Mouse (Mus musculus): ENCODE measurements around the gene Atad1. TPM values are rescaled to one million over a fixed set of nuclear protein-coding genes. Genes with fewer than 3 reads are reported as not detected.
"Not testable (repeated sequence)": the region's sequence is repeated elsewhere in the genome, so short reads cannot be mapped to it uniquely, and the experiment has no call there.

Atad1 gene
- polyA plus RNA-seq, 1 experiment from 2014 or later = 25.3 TPM

DNA sequence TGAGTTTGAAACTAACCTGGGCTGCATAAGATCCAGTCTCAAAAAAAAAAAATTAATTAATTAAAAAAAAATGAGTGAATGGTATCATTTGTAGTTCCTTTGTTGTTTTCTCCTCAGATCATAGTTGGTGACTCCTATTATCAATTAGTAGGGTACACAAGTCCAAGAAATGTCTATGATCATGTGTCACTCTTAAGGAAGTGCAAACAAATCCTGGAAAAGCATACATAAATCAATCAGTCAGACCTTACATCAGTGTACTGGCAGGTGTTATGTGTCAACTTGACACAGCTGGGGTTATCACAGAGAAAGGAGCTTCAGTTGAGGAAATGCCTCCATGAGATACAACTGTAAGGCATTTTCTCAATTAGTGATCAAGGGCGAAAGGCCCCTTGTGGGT lies 71.8 kb downstream of the Atad1 start:
- H3K36me3 ChIP-seq; ATAC-seq (ENCODE audit: low read depth); H3K9ac ChIP-seq; H3K27ac ChIP-seq; H3K27me3 ChIP-seq; H3K9me3 ChIP-seq (replicated peaks); H3K4me2 ChIP-seq; H3K4me3 ChIP-seq (replicated peaks); DNase-seq; H3K4me1 ChIP-seq (replicated peaks): not testable (repeated sequence)
- 79% methylated on average over 1 of the region's 1 CpGs for WGBS (ENCODE audit: insufficient replicate concordance)

DNA sequence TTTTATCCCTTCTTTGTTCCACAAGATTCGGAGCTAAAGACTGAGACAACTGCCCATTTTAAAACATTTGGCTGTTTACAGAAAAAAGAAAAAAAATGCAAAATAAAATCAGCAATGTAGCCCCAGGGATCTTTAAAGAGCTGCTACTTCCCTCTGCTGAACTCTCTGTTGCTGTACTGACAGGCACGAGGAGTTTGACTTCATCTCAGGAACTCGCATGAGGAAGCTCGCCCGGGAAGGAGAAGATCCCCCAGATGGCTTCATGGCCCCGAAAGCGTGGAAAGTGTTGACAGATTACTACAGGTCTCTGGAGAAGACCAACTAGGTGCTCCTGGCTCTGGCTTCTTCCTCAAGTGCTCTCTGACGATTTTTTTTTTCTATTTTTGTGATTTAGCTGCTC lies 74.3 kb downstream of the Atad1 start:
- H3K27me3 ChIP-seq = no peaks in the 10 kb centered on the region
- no peak overlapping the region for H3K9ac ChIP-seq
- H3K36me3 ChIP-seq = no peaks in the 10 kb centered on the region
- ATAC-seq (ENCODE audit: low read depth) = no peak
- H3K4me2 ChIP-seq = no peak overlapping the region
- H3K4me3 ChIP-seq (replicated peaks) = no peak overlapping the region
- no peak overlapping the region for H3K27ac ChIP-seq
- no peaks in the 10 kb centered on the region for H3K9me3 ChIP-seq (replicated peaks)
- 65% methylated on average over 8 of the region's 8 CpGs for WGBS (ENCODE audit: insufficient replicate concordance)
- H3K4me1 ChIP-seq (replicated peaks) = no peaks in the 10 kb centered on the region
- no peak for DNase-seq

DNA sequence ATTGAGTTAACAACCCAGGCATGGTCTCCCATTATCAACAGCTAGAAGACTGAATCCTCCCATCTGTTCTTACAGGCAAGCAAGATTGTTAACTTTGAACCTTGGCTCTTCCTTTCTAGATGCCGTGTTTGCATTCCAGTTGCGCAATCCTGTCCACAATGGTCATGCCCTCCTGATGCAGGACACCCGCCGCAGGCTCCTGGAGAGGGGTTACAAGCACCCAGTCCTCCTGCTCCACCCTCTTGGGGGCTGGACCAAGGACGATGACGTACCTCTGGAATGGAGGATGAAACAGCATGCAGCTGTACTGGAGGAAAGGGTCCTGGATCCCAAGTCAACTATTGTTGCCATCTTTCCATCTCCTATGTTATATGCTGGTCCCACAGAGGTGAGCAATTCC lies 76.7 kb downstream of the Atad1 start:
- DNase-seq (no peak), ATAC-seq (ENCODE audit: low read depth) (peak; percentile 58)
- WGBS (ENCODE audit: insufficient replicate concordance) = 57% methylated on average over 6 of the region's 6 CpGs
- Histone ChIP-seq H3K36me3 (no peaks in the 10 kb centered on the region), H3K27ac (no peak overlapping the region), H3K4me2 (no peak overlapping the region), H3K4me1 (replicated peaks) (no peaks in the 10 kb centered on the region), H3K9me3 (replicated peaks) (no peaks in the 10 kb centered on the region), H3K9ac (no peak overlapping the region), H3K27me3 (no peaks in the 10 kb centered on the region), H3K4me3 (replicated peaks) (no peak overlapping the region)

DNA sequence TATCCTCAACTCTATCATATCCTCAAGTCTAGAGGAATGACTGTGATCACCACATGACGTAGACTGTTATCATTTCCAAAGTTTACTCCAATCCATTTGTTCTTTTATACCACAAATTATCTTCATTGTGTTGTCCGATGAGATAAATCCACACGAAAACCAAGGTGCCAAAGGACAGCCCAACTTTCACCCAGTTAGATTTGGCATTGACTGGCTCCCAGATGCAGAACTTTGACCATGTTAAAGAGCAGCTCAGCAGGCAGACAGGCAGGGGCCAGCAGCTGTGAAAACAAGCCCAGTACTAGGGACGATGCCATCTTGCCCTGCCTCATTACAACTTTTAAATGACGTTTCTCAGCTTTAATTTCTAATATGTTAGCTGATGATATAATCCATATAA lies 80.2 kb downstream of the Atad1 start:
- Histone ChIP-seq H3K27ac (no peak overlapping the region), H3K4me2 (no peak overlapping the region), H3K9me3 (replicated peaks) (no peaks in the 10 kb centered on the region), H3K9ac (no peak overlapping the region), H3K4me1 (replicated peaks) (peaks cover 10% of the 10 kb centered on the region), H3K4me3 (replicated peaks) (no peak overlapping the region), H3K27me3 (no peaks in the 10 kb centered on the region), H3K36me3 (no peaks in the 10 kb centered on the region)
- 56% methylated on average over 5 of the region's 5 CpGs for WGBS (ENCODE audit: insufficient replicate concordance)
- ATAC-seq (ENCODE audit: low read depth) = no peak
- no peak for DNase-seq

DNA sequence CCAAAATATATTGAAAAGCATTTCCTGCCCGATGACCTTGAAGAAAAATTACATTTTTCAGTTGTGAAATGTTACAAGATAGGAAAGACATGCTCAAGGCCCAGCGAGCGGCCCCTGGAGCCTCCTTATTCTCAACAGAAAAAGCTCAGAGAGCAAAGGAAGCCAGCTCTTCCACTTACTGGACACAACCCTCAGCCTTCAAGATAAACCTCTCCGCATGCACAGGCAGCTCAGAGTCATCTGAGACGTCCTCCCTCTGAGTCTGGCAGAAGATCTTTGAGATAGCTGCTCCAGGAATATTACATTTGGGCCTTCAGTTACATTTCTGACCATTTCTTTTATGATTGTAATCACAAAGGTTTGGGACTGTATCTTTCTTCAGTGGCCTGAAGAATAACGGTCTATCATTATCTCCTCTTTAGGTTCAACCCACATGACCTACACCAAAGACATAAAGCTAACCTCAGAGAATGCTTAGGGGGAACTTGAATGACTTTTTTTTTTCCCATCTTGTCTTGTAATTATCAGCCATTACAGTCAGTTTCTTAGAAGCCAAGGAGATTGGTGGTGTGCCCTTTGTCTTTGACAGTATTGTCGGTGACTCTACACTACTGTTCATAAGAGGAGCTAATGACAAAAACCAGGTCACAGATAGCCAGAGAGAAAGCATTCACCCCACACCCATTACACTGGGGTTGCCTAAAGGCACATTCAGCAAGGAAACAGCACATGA lies 85.8 kb downstream of the Atad1 start:
- peak; percentile 20; the same call in 1 of the 2 replicates for ATAC-seq (ENCODE audit: low read depth)
- Histone ChIP-seq H3K4me2 (no peak overlapping the region), H3K9me3 (replicated peaks) (no peaks in the 10 kb centered on the region), H3K4me1 (replicated peaks) (peaks cover 30% of the 10 kb centered on the region), H3K27me3 (no peaks in the 10 kb centered on the region), H3K4me3 (replicated peaks) (no peak overlapping the region), H3K9ac (no peak overlapping the region), H3K36me3 (no peaks in the 10 kb centered on the region), H3K27ac (peak overlapping the region; percentile 44; the same call in 1 of the 2 replicates)
- 26% methylated on average over 7 of the region's 7 CpGs for WGBS (ENCODE audit: insufficient replicate concordance)
- no peak for DNase-seq

DNA sequence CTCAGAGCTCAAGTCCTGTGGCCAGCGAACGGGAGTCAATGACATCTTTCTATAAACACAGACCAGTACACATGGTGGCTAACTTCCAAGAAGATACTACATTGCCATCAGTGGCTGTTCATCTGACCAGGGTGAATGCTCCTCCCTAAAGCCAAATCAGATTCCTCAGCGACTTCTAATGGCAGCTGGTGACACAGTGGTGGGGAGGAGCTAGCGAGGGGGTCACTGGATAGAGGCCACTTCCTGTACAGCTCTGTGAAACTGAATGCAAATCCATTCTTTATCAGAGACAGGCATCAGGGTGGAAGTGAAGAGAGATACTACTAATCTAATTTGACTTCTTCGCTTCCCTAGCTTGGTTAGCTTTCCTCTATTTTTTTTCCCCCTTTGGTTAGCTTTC lies 86.5 kb downstream of the Atad1 start:
- DNase-seq (no peak), ATAC-seq (ENCODE audit: low read depth) (0 out of 2 replicates have a peak, but pooled peaks have one; percentile 31)
- H3K9ac ChIP-seq = no peak overlapping the region
- no peak overlapping the region for H3K27ac ChIP-seq
- no peaks in the 10 kb centered on the region for H3K9me3 ChIP-seq (replicated peaks)
- peaks cover 35% of the 10 kb centered on the region for H3K4me1 ChIP-seq (replicated peaks)
- WGBS (ENCODE audit: insufficient replicate concordance) = 44% methylated on average over 5 of the region's 5 CpGs
- no peak overlapping the region for H3K4me3 ChIP-seq (replicated peaks)
- no peaks in the 10 kb centered on the region for H3K36me3 ChIP-seq
- H3K27me3 ChIP-seq = no peaks in the 10 kb centered on the region
- H3K4me2 ChIP-seq = no peak overlapping the region

DNA sequence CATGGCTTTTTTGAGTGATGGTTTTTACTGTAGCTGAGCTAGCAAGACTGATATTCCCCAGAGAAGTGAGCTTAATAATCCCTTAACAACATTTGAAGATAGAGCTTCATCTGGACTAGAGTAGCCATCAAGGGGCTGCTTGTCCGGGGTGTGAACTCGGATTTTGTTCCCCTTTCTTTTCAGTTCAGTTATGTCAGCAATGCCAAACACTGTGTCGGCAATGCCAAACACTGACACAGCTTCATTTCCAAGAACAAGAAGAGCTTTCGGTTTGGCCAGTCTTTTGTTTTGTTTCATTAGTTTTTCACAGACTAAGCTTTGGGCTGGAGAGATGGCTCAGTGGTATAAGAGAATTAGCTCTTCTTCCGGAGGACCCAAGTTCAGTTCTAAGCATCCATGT lies 88.5 kb downstream of the Atad1 start:
- Histone ChIP-seq H3K4me2 (no peak overlapping the region), H3K36me3 (no peaks in the 10 kb centered on the region), H3K4me1 (replicated peaks) (peaks cover 28% of the 10 kb centered on the region), H3K9me3 (replicated peaks) (no peaks in the 10 kb centered on the region), H3K9ac (no peak overlapping the region), H3K4me3 (replicated peaks) (no peak overlapping the region), H3K27me3 (no peaks in the 10 kb centered on the region), H3K27ac (no peak overlapping the region)
- ATAC-seq (ENCODE audit: low read depth) (no peak), DNase-seq (no peak)
- WGBS (ENCODE audit: insufficient replicate concordance) = 77% methylated on average over 5 of the region's 5 CpGs

DNA sequence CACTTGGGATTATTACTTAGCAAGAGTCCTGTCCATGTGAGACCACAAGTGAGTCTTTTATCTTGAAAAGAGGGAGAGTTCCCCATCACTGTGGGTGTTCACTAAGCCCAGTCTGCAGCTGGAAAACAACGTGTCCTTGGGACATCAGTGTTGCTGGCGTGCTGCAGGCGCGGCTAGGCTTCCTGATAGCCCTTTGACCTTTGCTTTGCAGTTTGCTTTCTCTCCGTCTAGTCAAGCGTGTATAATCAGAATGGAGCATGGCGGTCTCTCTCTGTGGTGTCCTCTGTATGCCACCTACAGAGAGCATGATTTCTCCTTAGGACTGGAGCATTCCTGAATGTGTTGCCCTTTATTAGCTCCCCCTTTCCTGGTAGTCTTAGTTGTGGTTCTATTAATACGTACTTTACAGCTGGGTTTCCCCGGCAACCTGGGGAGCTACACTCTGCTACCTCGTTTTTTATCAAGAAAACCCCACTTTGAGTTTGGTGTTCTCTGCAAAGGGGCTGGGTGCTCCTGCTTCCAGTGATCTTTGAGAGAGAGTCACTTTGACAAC lies 91.5 kb downstream of the Atad1 start:
- 59% methylated on average over 10 of the region's 10 CpGs for WGBS (ENCODE audit: insufficient replicate concordance)
- peak overlapping the region; percentile 22; the same call in 1 of the 2 replicates for H3K27ac ChIP-seq

DNA sequence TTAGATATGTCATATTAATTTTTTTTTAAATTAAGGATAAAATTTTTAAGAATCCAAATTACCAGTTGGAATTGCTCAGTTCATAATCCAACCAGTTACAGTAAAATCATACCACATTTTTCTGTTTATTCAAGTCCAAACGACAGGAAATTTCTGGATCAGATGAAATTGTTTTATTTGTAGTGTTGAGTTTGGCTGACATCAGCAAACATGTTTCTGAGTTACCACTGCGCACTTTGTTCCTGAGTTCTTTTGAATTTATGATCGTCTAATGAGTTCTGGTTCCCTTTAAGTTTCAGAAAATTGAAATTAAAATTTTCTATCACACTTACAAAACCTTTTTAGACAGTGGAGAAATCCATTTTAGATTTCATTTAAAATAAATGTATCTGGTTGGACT lies 93.2 kb downstream of the Atad1 start:
- Histone ChIP-seq H3K4me1 (replicated peaks) (peaks cover 9% of the 10 kb centered on the region; the same call in 1 of the 2 replicates), H3K36me3 (peaks cover 7% of the 10 kb centered on the region), H3K27ac (no peak overlapping the region), H3K9me3 (replicated peaks) (0 out of 2 replicates have a peak, but pooled peaks cover 5% of the 10 kb centered on the region), H3K4me3 (replicated peaks) (no peak overlapping the region), H3K4me2 (no peak overlapping the region), H3K27me3 (no peaks in the 10 kb centered on the region), H3K9ac (no peak overlapping the region)
- WGBS (ENCODE audit: insufficient replicate concordance) = 76% methylated on average over 3 of the region's 3 CpGs
- DNase-seq = no peak
- no peak for ATAC-seq (ENCODE audit: low read depth)

More for the DNA sequence above, 91.5 kb downstream of the Atad1 start:
- Histone ChIP-seq H3K4me2 (no peak overlapping the region), H3K4me3 (replicated peaks) (no peak overlapping the region), H3K9me3 (replicated peaks) (0 out of 2 replicates have a peak, but pooled peaks cover 5% of the 10 kb centered on the region), H3K9ac (no peak overlapping the region), H3K36me3 (peaks cover 7% of the 10 kb centered on the region), H3K4me1 (replicated peaks) (peaks cover 12% of the 10 kb centered on the region), H3K27me3 (no peaks in the 10 kb centered on the region)
- DNase-seq (no peak), ATAC-seq (ENCODE audit: low read depth) (peak; percentile 48)

DNA sequence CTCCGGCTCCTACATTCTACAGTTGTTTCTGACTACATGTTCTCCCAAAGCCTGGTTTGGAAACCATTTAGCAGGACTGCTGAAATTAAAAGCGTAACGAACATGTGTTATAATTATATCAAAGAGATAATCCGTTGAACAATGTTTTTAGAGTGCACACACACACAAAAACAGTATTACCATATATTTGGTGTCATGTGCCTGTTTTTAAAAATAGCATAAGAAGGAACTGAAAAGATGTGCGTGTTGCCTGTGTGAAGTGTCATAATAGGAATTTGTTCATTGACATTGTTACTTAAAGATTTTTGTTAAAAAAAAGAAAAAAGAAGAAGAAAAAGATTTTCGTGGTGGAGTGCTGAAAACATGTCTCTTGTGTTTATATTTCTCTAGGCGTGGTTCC lies 93.6 kb downstream of the Atad1 start:
- 0 out of 2 replicates have a peak, but pooled peaks cover 5% of the 10 kb centered on the region for H3K9me3 ChIP-seq (replicated peaks)
- H3K4me2 ChIP-seq = no peak overlapping the region
- no peak for ATAC-seq (ENCODE audit: low read depth)
- 80% methylated on average over 7 of the region's 7 CpGs for WGBS (ENCODE audit: insufficient replicate concordance)
- no peak overlapping the region for H3K27ac ChIP-seq
- H3K27me3 ChIP-seq = no peaks in the 10 kb centered on the region
- H3K4me3 ChIP-seq (replicated peaks) = no peak overlapping the region
- H3K36me3 ChIP-seq = peaks cover 7% of the 10 kb centered on the region
- no peak for DNase-seq
- H3K4me1 ChIP-seq (replicated peaks) = peaks cover 9% of the 10 kb centered on the region; the same call in 1 of the 2 replicates
- no peak overlapping the region for H3K9ac ChIP-seq

DNA sequence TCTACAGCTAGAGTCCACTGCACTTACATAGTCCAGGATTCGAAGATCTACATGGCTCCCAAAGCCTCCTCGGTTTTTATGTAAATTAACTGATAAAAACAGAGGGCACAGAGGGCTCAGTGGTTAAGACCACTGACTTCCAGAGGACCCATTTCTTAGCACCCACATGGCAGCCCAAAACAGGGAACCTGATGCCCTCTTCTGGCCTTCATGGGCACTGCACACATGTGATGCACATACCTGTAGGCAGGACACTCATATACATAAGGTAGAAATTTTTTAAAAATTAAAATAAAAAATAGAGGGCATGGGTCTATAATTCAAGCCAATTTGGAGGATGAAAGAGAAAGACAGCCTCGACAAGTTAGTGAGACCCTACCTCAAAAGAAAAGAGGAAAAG lies 95.9 kb downstream of the Atad1 start:
- 73% methylated on average over 3 of the region's 3 CpGs for WGBS (ENCODE audit: insufficient replicate concordance)
- peaks cover 7% of the 10 kb centered on the region for H3K36me3 ChIP-seq
- 0 out of 2 replicates have a peak, but pooled peaks cover 5% of the 10 kb centered on the region for H3K9me3 ChIP-seq (replicated peaks)
- H3K9ac ChIP-seq = no peak overlapping the region
- no peak overlapping the region for H3K27ac ChIP-seq
- H3K4me3 ChIP-seq (replicated peaks) = no peak overlapping the region
- DNase-seq (no peak), ATAC-seq (ENCODE audit: low read depth) (no peak)
- peaks cover 7% of the 10 kb centered on the region for H3K4me1 ChIP-seq (replicated peaks)
- no peaks in the 10 kb centered on the region for H3K27me3 ChIP-seq
- no peak overlapping the region for H3K4me2 ChIP-seq

DNA sequence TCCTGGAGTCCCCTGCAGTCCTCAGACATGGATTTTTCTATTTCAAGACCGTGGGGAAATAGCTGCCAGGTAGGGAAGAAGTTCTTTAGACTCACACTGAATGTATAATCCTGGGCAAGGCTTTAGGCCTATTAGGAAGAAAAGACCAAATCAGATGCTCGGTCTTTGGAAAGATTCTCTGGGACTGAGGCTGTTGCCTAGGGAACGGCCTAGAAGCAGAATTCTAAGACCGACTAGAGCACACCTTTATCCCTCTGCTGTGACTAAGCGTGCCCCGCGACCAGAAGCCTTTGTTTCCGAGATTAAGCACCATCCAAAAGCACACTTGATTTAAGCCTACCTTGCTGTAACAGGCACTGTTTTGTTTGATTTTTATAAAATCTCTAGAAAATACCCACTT lies 97.6 kb downstream of the Atad1 start:
- WGBS (ENCODE audit: insufficient replicate concordance) = 81% methylated on average over 8 of the region's 8 CpGs
- Histone ChIP-seq H3K27ac (no peak overlapping the region), H3K4me2 (no peak overlapping the region), H3K9ac (no peak overlapping the region), H3K4me1 (replicated peaks) (peaks cover 20% of the 10 kb centered on the region), H3K4me3 (replicated peaks) (no peak overlapping the region), H3K27me3 (no peaks in the 10 kb centered on the region), H3K9me3 (replicated peaks) (0 out of 2 replicates have a peak, but pooled peaks cover 5% of the 10 kb centered on the region), H3K36me3 (peaks cover 7% of the 10 kb centered on the region)
- no peak for DNase-seq
- no peak for ATAC-seq (ENCODE audit: low read depth)
